Mouse (Mus musculus) frontal cortex, postnatal 10 days (tissue): ENCODE results near the gene Wdr70.

Experiments used
- DNase-seq, 2 experiments: peaks; one replicate each; pipeline ENCODE4 v3.0.0; 2022; ENCODE audit warnings: low spot score in 2 of 2, mixed read lengths in 1 of 2

The Wdr70 gene

DNA sequence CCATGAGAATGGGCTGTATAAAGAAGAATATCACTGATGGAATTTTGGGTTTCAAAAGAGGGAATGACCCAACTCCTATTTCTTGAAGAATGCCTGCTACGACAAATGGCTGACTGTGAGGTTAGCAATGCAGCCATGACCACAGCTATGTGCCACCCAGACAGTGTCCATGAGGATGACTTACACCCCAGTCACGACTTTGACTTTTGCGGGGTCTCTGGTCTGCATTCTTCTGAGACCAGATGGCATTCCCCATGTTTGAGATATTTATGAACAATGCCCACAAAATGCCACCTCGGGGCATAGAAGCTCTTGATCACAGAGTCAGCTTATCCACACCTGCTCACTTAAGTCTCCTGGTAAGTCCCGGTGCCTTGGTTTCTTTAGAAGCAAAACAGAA, 236.1 kb downstream of the Wdr70 start:
- no peak for DNase-seq

DNA sequence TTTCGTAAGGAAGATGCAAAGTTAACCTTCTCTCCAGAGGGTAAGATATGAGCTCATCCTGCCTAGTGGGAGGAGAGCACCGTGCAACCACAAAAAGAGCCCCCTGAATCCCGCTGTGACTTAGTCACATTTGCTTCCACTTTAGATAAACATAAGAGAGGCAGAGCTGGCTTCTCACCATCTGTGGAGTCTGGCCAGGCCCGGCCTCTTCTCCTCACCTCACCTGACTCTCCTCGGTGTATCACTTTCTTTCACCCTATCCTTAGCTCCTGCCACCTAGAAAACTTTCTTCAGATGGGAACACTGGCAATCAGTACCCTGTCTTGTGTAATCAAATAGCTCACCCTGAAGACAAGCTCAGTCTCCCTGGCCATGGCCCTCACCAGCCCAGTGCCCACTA, 240.2 kb downstream of the Wdr70 start:
- DNase-seq = no peak

DNA sequence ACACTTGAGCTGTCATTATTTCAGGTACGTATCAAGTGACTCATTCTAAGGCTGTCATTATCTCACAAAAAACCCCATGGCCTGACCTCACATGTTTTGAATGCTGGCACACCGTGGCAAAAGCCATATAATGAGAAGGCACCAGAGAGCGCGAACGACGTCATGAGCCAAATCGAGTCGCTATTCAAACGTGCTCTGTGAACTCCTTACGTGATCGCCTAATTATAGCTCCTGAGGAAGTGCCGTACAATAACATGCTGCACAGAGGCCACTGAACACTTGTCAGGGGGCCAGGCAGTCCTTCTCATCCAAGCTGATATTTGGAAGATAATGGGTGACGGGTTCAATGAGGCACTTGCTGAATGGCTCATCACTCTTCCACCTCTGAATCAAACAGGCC, 241.6 kb downstream of the Wdr70 start:
- DNase-seq = no peak

DNA sequence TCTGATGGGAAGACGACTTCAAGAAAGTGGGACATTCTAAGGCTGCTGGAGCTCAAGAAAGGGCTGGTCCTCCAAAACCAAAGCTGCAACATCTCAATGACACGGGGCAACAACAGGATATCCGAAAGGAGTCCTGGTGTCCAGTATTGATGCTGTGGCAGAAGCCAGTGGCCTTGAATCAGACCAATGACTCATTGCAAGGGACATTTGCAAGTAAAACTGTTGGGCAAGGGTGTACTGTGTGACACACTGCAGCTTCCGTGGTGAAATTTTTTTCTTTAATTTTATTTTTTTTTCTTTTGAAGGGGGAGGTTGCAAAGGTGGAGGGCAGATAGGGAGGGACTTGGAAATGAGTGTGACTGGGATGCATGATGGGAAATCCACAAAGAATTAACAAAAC, 256.6 kb downstream of the Wdr70 start:
- DNase-seq = no peak

DNA sequence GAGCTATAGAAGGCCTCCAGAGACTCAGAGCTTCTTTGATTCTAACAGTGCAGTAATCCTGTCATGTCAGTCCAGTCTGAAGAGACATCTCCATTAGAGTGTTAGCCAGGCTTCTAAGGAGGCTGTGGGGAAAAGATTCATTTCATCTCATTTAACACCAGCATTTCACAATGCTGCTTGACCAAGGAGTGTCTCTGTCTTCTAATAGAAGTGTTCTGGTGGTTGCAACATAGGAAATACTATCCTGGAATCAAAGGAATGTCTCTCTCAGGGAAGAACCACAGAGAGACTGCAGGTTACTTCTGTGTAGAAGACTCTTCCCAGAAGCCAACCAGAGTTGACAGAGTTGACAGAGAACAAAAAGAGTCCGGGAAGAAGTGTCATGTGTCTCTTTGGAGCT, 257.3 kb downstream of the Wdr70 start:
- no peak for DNase-seq

DNA sequence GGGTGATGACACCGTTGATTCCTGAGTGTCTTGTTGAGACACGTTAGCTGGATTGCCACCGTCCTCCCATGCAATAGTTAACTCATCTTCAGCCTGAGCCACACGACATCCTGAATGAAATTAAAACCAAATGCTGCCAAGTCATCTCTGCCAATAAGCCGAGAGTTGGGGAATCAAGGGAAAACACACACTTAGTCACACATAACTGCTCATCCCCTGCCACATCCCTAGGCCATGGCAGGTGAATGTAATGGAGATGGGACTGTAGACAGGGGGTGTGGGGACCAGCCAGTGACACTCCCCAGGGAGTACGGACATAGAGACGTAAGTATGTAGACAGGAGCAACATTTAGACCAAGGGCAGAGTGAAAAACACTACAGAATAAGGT, 260.1 kb downstream of the Wdr70 start:
- no peak for DNase-seq

DNA sequence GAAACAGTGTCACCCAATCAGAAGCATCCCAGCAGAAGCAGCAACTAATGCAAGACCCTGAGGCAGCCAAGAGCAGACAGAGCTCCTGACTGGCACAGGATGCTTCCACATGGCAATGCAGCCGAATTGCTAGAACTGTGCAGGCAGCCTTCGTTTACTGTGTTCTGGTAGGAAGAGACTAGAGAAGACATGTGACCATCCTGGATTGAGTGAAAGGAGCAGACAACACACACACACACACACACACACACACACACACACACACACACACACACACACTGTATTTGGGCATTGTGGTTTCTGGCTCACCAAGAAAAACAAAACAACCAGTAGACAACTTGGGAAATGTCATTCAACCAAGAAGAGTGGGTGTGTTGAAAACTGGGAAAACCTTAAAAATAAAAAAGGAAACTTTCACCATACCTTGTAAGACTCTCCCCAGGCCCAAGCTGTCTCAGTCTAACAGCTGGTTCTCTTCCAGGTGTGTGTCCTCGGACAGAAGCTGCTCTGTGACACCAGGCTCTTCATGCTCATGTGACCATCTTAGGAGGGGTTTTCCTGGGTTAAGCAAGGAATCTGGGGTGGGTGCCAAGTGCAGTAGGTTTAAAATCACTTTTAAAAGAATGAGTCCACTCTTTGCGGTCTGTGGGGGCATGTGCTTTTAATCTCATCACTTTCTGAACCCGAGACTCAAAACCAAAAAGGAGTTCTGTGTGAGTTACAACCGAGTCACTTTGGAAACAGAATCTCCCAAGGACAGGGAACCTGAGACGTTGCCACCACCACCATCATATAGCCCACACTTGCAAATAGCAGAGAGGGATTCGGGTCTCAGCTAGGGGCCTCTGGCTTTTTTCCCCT, 260.7 kb downstream of the Wdr70 start:
- no peak for DNase-seq

DNA sequence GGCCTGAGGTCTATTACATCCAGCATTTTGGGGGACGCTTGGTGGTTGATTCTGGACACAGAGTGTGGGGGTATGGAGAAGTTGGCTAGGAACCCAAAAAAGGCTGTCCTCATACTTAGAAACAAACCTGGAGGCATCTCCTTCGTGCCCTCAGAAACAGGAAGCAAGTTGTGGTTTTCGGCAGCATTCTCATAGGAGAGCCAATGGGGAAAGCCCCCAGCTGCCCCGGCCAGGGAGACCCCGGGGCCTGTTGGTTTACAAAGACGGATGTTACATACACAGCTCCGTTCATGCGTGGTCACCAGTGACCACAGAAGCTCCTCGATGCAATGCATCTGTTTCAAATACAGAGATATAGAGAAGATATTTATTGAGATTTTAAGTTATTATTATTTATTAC, 263.6 kb downstream of the Wdr70 start:
- DNase-seq = no peak

DNA sequence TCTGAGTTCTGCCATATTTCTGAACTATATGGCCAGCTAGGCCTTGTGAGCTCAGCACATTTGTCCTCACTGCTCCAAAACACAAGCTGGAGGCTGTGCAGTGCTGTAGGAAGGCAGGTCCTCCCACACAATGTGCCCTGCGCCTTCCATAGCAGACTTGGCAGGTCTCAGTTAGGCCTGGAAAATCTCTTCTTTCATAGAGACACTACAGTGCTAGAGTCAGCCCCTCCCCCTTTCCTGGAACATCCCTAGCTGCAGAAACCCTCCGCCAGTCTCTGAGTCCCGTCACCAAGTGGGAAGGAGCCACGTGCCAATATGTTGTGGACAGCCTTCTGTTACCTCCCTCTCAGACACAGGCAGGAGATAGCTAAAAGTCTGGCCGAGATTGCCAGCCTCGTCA, 273.5 kb downstream of the Wdr70 start:
- DNase-seq = no peak

DNA sequence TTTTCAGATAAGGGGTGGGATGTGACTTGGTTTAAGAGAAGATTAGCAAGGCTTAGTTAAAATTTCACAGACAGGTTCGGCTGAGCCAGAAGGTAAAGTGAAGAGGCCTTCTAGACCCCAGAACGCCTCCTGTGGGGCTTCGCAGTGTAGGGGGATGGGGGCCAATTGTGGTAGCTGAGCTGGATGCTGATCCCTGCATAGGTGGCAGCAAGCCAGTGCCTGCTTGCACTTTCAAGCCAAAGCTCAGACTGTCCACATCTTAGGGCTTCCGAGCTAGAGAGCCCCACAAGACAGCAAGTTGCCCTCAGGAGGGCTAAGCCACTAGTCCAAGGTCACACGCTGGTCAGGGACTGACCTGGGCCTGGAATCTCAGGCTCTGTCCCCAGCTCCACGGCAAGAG, 275.1 kb downstream of the Wdr70 start:
- no peak for DNase-seq
